Mouse (Mus musculus): ENCODE measurements around the gene Krtap28-10. TPM values are rescaled to one million over a fixed set of nuclear protein-coding genes. Genes with fewer than 3 reads are reported as not detected.

Krtap28-10 gene
- not detected in 2 replicates for polyA plus RNA-seq (2014; fragmentation: Nextera tagmentation; extraction: Ambion mirVana)

- Histone ChIP-seq H3K9me3 (replicated peaks; ENCODE audit: control insufficient read depth, low read length) (no peaks in the 10 kb centered on the region), H3K4me3 (ENCODE audit: low read depth, low read length) (no peak within 1 kb of the TSS), H3K27me3 (ENCODE audit: control insufficient read depth, insufficient read depth, low read length) (no peaks in the 10 kb centered on the region), H3K4me2 (ENCODE audit: low read depth, low read length) (no peak within 1 kb of the TSS), H3K9ac (replicated peaks; ENCODE audit: low read length) (no peak within 1 kb of the TSS), H3K4me1 (ENCODE audit: control insufficient read depth, insufficient read depth, low read length) (no peaks in the 10 kb centered on the region), H3K27ac (replicated peaks; ENCODE audit: low read depth, low read length) (no peak within 1 kb of the TSS), H3K36me3 (replicated peaks; ENCODE audit: control insufficient read depth, insufficient read depth, low read depth, low read length) (no peaks in the 10 kb centered on the region)
- DNase-seq (ENCODE audit: low spot score): no peak
- 96% methylated on average over 2 of the region's 2 CpGs for WGBS
- no peak for ATAC-seq (replicated peaks; ENCODE audit: insufficient number of reproducible peaks, low FRiP score, low TSS enrichment, low read depth)
Measured at GRCm38 (mm10) chr1:83042380-83042779, at the start of gene Krtap28-10. Gene Krtap28-10 (minus strand): TSS chr1:83042480.

- Histone ChIP-seq H3K4me1 (ENCODE audit: control insufficient read depth, insufficient read depth, low read length) (no peaks in the 10 kb centered on the region), H3K4me2 (ENCODE audit: low read depth, low read length) (no peak overlapping the region), H3K27ac (replicated peaks; ENCODE audit: low read depth, low read length) (no peak overlapping the region), H3K9me3 (replicated peaks; ENCODE audit: control insufficient read depth, low read length) (no peaks in the 10 kb centered on the region), H3K36me3 (replicated peaks; ENCODE audit: control insufficient read depth, insufficient read depth, low read depth, low read length) (no peaks in the 10 kb centered on the region), H3K9ac (replicated peaks; ENCODE audit: low read length) (no peak overlapping the region), H3K4me3 (ENCODE audit: low read depth, low read length) (no peak overlapping the region), H3K27me3 (ENCODE audit: control insufficient read depth, insufficient read depth, low read length) (no peaks in the 10 kb centered on the region)
- ATAC-seq (replicated peaks; ENCODE audit: insufficient number of reproducible peaks, low FRiP score, low TSS enrichment, low read depth): no peak
- DNase-seq (ENCODE audit: low spot score): no peak
- WGBS: 65% methylated on average over 3 of the region's 3 CpGs
Measured at GRCm38 (mm10) chr1:83091268-83091667, 49.0 kb upstream of the Krtap28-10 start.

- H3K9me3 ChIP-seq (replicated peaks; ENCODE audit: control insufficient read depth, low read length): no peaks in the 10 kb centered on the region
- WGBS: 90% methylated on average over 2 of the region's 2 CpGs
- H3K27ac ChIP-seq (replicated peaks; ENCODE audit: low read depth, low read length): no peak overlapping the region
- ATAC-seq (replicated peaks; ENCODE audit: insufficient number of reproducible peaks, low FRiP score, low TSS enrichment, low read depth): no peak
- H3K4me2 ChIP-seq (ENCODE audit: low read depth, low read length): no peak overlapping the region
- no peak for DNase-seq (ENCODE audit: low spot score)
- no peaks in the 10 kb centered on the region for H3K36me3 ChIP-seq (replicated peaks; ENCODE audit: control insufficient read depth, insufficient read depth, low read depth, low read length)
- H3K4me1 ChIP-seq (ENCODE audit: control insufficient read depth, insufficient read depth, low read length): no peaks in the 10 kb centered on the region
- H3K27me3 ChIP-seq (ENCODE audit: control insufficient read depth, insufficient read depth, low read length): no peaks in the 10 kb centered on the region
- H3K9ac ChIP-seq (replicated peaks; ENCODE audit: low read length): no peak overlapping the region
- H3K4me3 ChIP-seq (ENCODE audit: low read depth, low read length): no peak overlapping the region
Measured at GRCm38 (mm10) chr1:83084790-83085189, 42.5 kb upstream of the Krtap28-10 start.

- ATAC-seq (replicated peaks; ENCODE audit: insufficient number of reproducible peaks, low FRiP score, low TSS enrichment, low read depth) (no peak), DNase-seq (ENCODE audit: low spot score) (peak; percentile 2)
- H3K9ac ChIP-seq (replicated peaks; ENCODE audit: low read length): no peak overlapping the region
- no peaks in the 10 kb centered on the region for H3K36me3 ChIP-seq (replicated peaks; ENCODE audit: control insufficient read depth, insufficient read depth, low read depth, low read length)
- no peaks in the 10 kb centered on the region for H3K27me3 ChIP-seq (ENCODE audit: control insufficient read depth, insufficient read depth, low read length)
- no peak overlapping the region for H3K27ac ChIP-seq (replicated peaks; ENCODE audit: low read depth, low read length)
- no peaks in the 10 kb centered on the region for H3K4me1 ChIP-seq (ENCODE audit: control insufficient read depth, insufficient read depth, low read length)
- H3K4me3 ChIP-seq (ENCODE audit: low read depth, low read length): no peak overlapping the region
- no peak overlapping the region for H3K4me2 ChIP-seq (ENCODE audit: low read depth, low read length)
- H3K9me3 ChIP-seq (replicated peaks; ENCODE audit: control insufficient read depth, low read length): no peaks in the 10 kb centered on the region
- 67% methylated on average over 6 of the region's 6 CpGs for WGBS
Measured at GRCm38 (mm10) chr1:83077016-83077415, 34.7 kb upstream of the Krtap28-10 start.

GRCm38 (mm10) chr1:83076190-83076917 is 34.1 kb upstream of the Krtap28-10 start:
- Histone ChIP-seq H3K9me3 (replicated peaks; ENCODE audit: control insufficient read depth, low read length) (no peaks in the 10 kb centered on the region), H3K9ac (replicated peaks; ENCODE audit: low read length) (no peak overlapping the region), H3K4me1 (ENCODE audit: control insufficient read depth, insufficient read depth, low read length) (no peaks in the 10 kb centered on the region), H3K36me3 (replicated peaks; ENCODE audit: control insufficient read depth, insufficient read depth, low read depth, low read length) (no peaks in the 10 kb centered on the region), H3K27me3 (ENCODE audit: control insufficient read depth, insufficient read depth, low read length) (no peaks in the 10 kb centered on the region), H3K4me3 (ENCODE audit: low read depth, low read length) (no peak overlapping the region), H3K4me2 (ENCODE audit: low read depth, low read length) (no peak overlapping the region), H3K27ac (replicated peaks; ENCODE audit: low read depth, low read length) (no peak overlapping the region)
- peak; percentile 78; the same call in 1 of the 2 replicates for ATAC-seq (replicated peaks; ENCODE audit: insufficient number of reproducible peaks, low FRiP score, low TSS enrichment, low read depth)
- WGBS: 46% methylated on average over 11 of the region's 11 CpGs
- DNase-seq (ENCODE audit: low spot score): peak; percentile 79

- Histone ChIP-seq H3K27me3 (ENCODE audit: control insufficient read depth, insufficient read depth, low read length) (no peaks in the 10 kb centered on the region), H3K9ac (replicated peaks; ENCODE audit: low read length) (no peak overlapping the region), H3K36me3 (replicated peaks; ENCODE audit: control insufficient read depth, insufficient read depth, low read depth, low read length) (no peaks in the 10 kb centered on the region), H3K4me1 (ENCODE audit: control insufficient read depth, insufficient read depth, low read length) (no peaks in the 10 kb centered on the region), H3K4me3 (ENCODE audit: low read depth, low read length) (no peak overlapping the region), H3K9me3 (replicated peaks; ENCODE audit: control insufficient read depth, low read length) (no peaks in the 10 kb centered on the region), H3K4me2 (ENCODE audit: low read depth, low read length) (no peak overlapping the region), H3K27ac (replicated peaks; ENCODE audit: low read depth, low read length) (no peak overlapping the region)
- 42% methylated on average over 15 of the region's 15 CpGs for WGBS
- ATAC-seq (replicated peaks; ENCODE audit: insufficient number of reproducible peaks, low FRiP score, low TSS enrichment, low read depth): no peak
- DNase-seq (ENCODE audit: low spot score): no peak
Measured at GRCm38 (mm10) chr1:83075526-83076189, 33.4 kb upstream of the Krtap28-10 start.

- ATAC-seq (replicated peaks; ENCODE audit: insufficient number of reproducible peaks, low FRiP score, low TSS enrichment, low read depth) (no peak), DNase-seq (ENCODE audit: low spot score) (no peak)
- no peaks in the 10 kb centered on the region for H3K4me1 ChIP-seq (ENCODE audit: control insufficient read depth, insufficient read depth, low read length)
- H3K36me3 ChIP-seq (replicated peaks; ENCODE audit: control insufficient read depth, insufficient read depth, low read depth, low read length): no peaks in the 10 kb centered on the region
- no peak overlapping the region for H3K27ac ChIP-seq (replicated peaks; ENCODE audit: low read depth, low read length)
- no peak overlapping the region for H3K4me2 ChIP-seq (ENCODE audit: low read depth, low read length)
- no peak overlapping the region for H3K4me3 ChIP-seq (ENCODE audit: low read depth, low read length)
- WGBS: 89% methylated on average over 10 of the region's 10 CpGs
- H3K27me3 ChIP-seq (ENCODE audit: control insufficient read depth, insufficient read depth, low read length): no peaks in the 10 kb centered on the region
- H3K9ac ChIP-seq (replicated peaks; ENCODE audit: low read length): no peak overlapping the region
- H3K9me3 ChIP-seq (replicated peaks; ENCODE audit: control insufficient read depth, low read length): no peaks in the 10 kb centered on the region
Measured at GRCm38 (mm10) chr1:83067205-83067604, 24.9 kb upstream of the Krtap28-10 start.

- Histone ChIP-seq H3K4me2 (ENCODE audit: low read depth, low read length) (no peak overlapping the region), H3K4me3 (ENCODE audit: low read depth, low read length) (no peak overlapping the region), H3K36me3 (replicated peaks; ENCODE audit: control insufficient read depth, insufficient read depth, low read depth, low read length) (no peaks in the 10 kb centered on the region), H3K4me1 (ENCODE audit: control insufficient read depth, insufficient read depth, low read length) (no peaks in the 10 kb centered on the region), H3K27ac (replicated peaks; ENCODE audit: low read depth, low read length) (no peak overlapping the region), H3K27me3 (ENCODE audit: control insufficient read depth, insufficient read depth, low read length) (no peaks in the 10 kb centered on the region), H3K9ac (replicated peaks; ENCODE audit: low read length) (no peak overlapping the region), H3K9me3 (replicated peaks; ENCODE audit: control insufficient read depth, low read length) (no peaks in the 10 kb centered on the region)
- ATAC-seq (replicated peaks; ENCODE audit: insufficient number of reproducible peaks, low FRiP score, low TSS enrichment, low read depth) (no peak), DNase-seq (ENCODE audit: low spot score) (no peak)
- WGBS: 86% methylated on average over 4 of the region's 4 CpGs
Measured at GRCm38 (mm10) chr1:83066577-83066976, 24.3 kb upstream of the Krtap28-10 start.
